19 mouse cellular contexts compared by ENCODE assay signal in genomic region chr2:41675666-41676429, GRCm38 (mm10).
DNase-seq lines count a peak whose midpoint lies in the region; ATAC-seq and TF ChIP-seq lines count a peak whose summit lies in the region.
"Had no signal": no experiment of that assay in that cellular context is flagged by ENCODE, and none has a peak within 500 bp of the region (broad histone marks: within the 10 kb centered on the region; RNA-seq: fewer than 3 reads in every experiment).

No protein-coding gene starts in this region.

- WGBS in forebrain, embryonic 11.5 days, result 34% methylated on average over 4 of the region's 4 CpGs
- 12% methylated on average over 4 of the region's 4 CpGs for WGBS in forebrain, embryonic 15.5 days
- 72% methylated on average over 4 of the region's 4 CpGs for WGBS in hindbrain, embryonic 13.5 days

- ATAC-seq in forebrain, embryonic 11.5 days (replicated peaks; ENCODE audit: low FRiP score), result peak; percentile 83
- ATAC-seq in forebrain, embryonic 15.5 days (replicated peaks), result peak; percentile 90
- ATAC-seq in hindbrain, embryonic 13.5 days (ENCODE audit: low FRiP score), result no peak
- ATAC-seq: intestine, embryonic 16.5 days had no signal

- no peak for TF ChIP-seq POLR2A in brain, embryonic 14.5 days (IDR thresholded peaks at IDR 0.05; ENCODE audit: borderline replicate concordance, extremely low read depth, insufficient read depth, insufficient read length, poor library complexity, severe bottlenecking)

- intact Hi-C loops in left cerebral cortex, adult 2 months (cut with DNase I), result no loop called here

- 0 out of 2 replicates have a peak overlapping the region, but pooled peaks have one; percentile 7 for H3K27ac ChIP-seq in left cerebral cortex, adult 2 months
- no peak overlapping the region for H3K27ac ChIP-seq in forebrain, embryonic 11.5 days (ENCODE audit: low read depth, low read length)
- H3K27ac ChIP-seq in forebrain, embryonic 15.5 days (replicated peaks), result 0 out of 2 replicates have a peak overlapping the region, but pooled peaks have one; percentile 27
- no peak overlapping the region for H3K27ac ChIP-seq in hindbrain, embryonic 13.5 days
- H3K27ac ChIP-seq: heart, embryonic 15.5 days; hindbrain, embryonic 14.5 days had no signal

- H3K4me1 ChIP-seq in forebrain, embryonic 11.5 days (replicated peaks; ENCODE audit: control insufficient read depth, insufficient read depth, low read length), result no peaks in the 10 kb centered on the region
- H3K4me1 ChIP-seq in forebrain, embryonic 15.5 days, result peaks cover 10% of the 10 kb centered on the region
- no peaks in the 10 kb centered on the region for H3K4me1 ChIP-seq in hindbrain, embryonic 13.5 days (replicated peaks)
- H3K4me1 ChIP-seq: heart, embryonic 15.5 days had no signal

- H3K4me2 ChIP-seq in forebrain, embryonic 11.5 days (ENCODE audit: low read depth, low read length, severe bottlenecking), result no peak overlapping the region
- no peak overlapping the region for H3K4me2 ChIP-seq in forebrain, embryonic 15.5 days (replicated peaks)
- H3K4me2 ChIP-seq in hindbrain, embryonic 13.5 days, result no peak overlapping the region
- H3K4me2 ChIP-seq: heart, embryonic 11.5 days; heart, embryonic 15.5 days; hindbrain, embryonic 14.5 days had no signal

- no peak overlapping the region for H3K9ac ChIP-seq in forebrain, embryonic 11.5 days (ENCODE audit: low read length)
- no peak overlapping the region for H3K9ac ChIP-seq in forebrain, embryonic 15.5 days (replicated peaks)
- no peak overlapping the region for H3K9ac ChIP-seq in hindbrain, embryonic 13.5 days
- H3K9ac ChIP-seq: heart, embryonic 15.5 days; hindbrain, embryonic 14.5 days had no signal

- TF ChIP-seq CTCF in left cerebral cortex, adult 2 months (IDR thresholded peaks at IDR 0.05), result no peak
- TF ChIP-seq CTCF in brain, embryonic 14.5 days (IDR thresholded peaks at IDR 0.05; ENCODE audit: borderline replicate concordance, extremely low read depth, insufficient read depth, insufficient read length), result no peak

- no peak for DNase-seq in left cerebral cortex, adult 2 months (ENCODE audit: extremely low spot score in 1 of 2, low spot score in 2 of 2)
- DNase-seq in left cerebral cortex, adult 11 months (ENCODE audit: low spot score), result no peak
- DNase-seq in brain, embryonic 14.5 days (ENCODE audit: low read depth), result peak; percentile 85
- no peak for DNase-seq in forebrain, embryonic 11.5 days (ENCODE audit: low spot score)
- no peak for DNase-seq in urinary bladder, adult 2 months (ENCODE audit: low spot score)
- DNase-seq in ovary, adult 18-20 months (ENCODE audit: low spot score), result no peak
- DNase-seq: adrenal gland, adult 8-10 months; cerebellum, adult 11-12 months; cerebellum, adult 9-10 months; cerebellum, postnatal 25 days; gastrocnemius, postnatal 10 days; heart, adult 18-20 months; heart, postnatal 14 days had no signal

- H3K36me3 ChIP-seq in forebrain, embryonic 11.5 days (ENCODE audit: control insufficient read depth, insufficient read depth, low read length), result no peaks in the 10 kb centered on the region
- H3K36me3 ChIP-seq in forebrain, embryonic 15.5 days, result no peaks in the 10 kb centered on the region
- H3K36me3 ChIP-seq in hindbrain, embryonic 13.5 days, result no peaks in the 10 kb centered on the region
- H3K36me3 ChIP-seq: heart, embryonic 15.5 days had no signal

- H3K9me3 ChIP-seq in forebrain, embryonic 11.5 days (ENCODE audit: control insufficient read depth, low read length), result no peaks in the 10 kb centered on the region
- no peaks in the 10 kb centered on the region for H3K9me3 ChIP-seq in forebrain, embryonic 15.5 days
- H3K9me3 ChIP-seq in hindbrain, embryonic 13.5 days, result no peaks in the 10 kb centered on the region
- H3K9me3 ChIP-seq: heart, embryonic 15.5 days had no signal

- H3K27me3 ChIP-seq in forebrain, embryonic 11.5 days (ENCODE audit: control insufficient read depth, insufficient read depth, low read length), result no peaks in the 10 kb centered on the region
- no peaks in the 10 kb centered on the region for H3K27me3 ChIP-seq in forebrain, embryonic 15.5 days
- H3K27me3 ChIP-seq in hindbrain, embryonic 13.5 days, result no peaks in the 10 kb centered on the region
- H3K27me3 ChIP-seq: heart, embryonic 15.5 days had no signal

- no peak overlapping the region for H3K4me3 ChIP-seq in left cerebral cortex, adult 2 months
- no peak overlapping the region for H3K4me3 ChIP-seq in forebrain, embryonic 11.5 days (ENCODE audit: low read depth, low read length)
- no peak overlapping the region for H3K4me3 ChIP-seq in forebrain, embryonic 15.5 days
- no peak overlapping the region for H3K4me3 ChIP-seq in hindbrain, embryonic 13.5 days
- H3K4me3 ChIP-seq: heart, embryonic 15.5 days had no signal

Comparison
In these comparisons a context has a peak if more than half of its experiments do, and no peak if none do; other contexts are left out.
1. H3K27ac ChIP-seq: peak in left cerebral cortex, adult 2 months (single experiment) and forebrain, embryonic 15.5 days (single experiment); none in forebrain, embryonic 11.5 days (single experiment) and hindbrain, embryonic 13.5 days (single experiment).